Mouse (Mus musculus): Measurements from ENCODE around the gene Sdad1. TPM values are rescaled to one million over a fixed set of nuclear protein-coding genes. Genes with fewer than 3 reads are reported as not detected.
A peak's percentile ranks its signal among the peaks of the same experiment; 100 is the strongest.

Gene Sdad1
- polyA plus RNA-seq, 1 experiment from 2014 or later, result 30.5 TPM

- Histone ChIP-seq H3K9ac (ENCODE audit: low read depth, low read length) (no peak overlapping the region), H3K4me2 (peak overlapping the region; percentile 50), H3K27me3 (ENCODE audit: control insufficient read depth, insufficient read depth, low read length) (no peaks in the 10 kb centered on the region), H3K27ac (ENCODE audit: low read depth, low read length) (no peak overlapping the region), H3K4me3 (ENCODE audit: low read depth, low read length) (no peak overlapping the region), H3K4me1 (ENCODE audit: control insufficient read depth, insufficient read depth, low read length) (no peaks in the 10 kb centered on the region), H3K36me3 (ENCODE audit: control insufficient read depth, insufficient read depth, low read length) (no peaks in the 10 kb centered on the region), H3K9me3 (replicated peaks; ENCODE audit: control insufficient read depth, low read length) (no peaks in the 10 kb centered on the region)
- WGBS (ENCODE audit: insufficient replicate concordance), result 39% methylated on average over 29 of the region's 29 CpGs
- no peak for ATAC-seq (replicated peaks; ENCODE audit: insufficient number of reproducible peaks, low FRiP score, low TSS enrichment)
Observed at GRCm38 (mm10) chr5:92239333-92240232, 70.7 kb downstream of the Sdad1 start.

GRCm38 (mm10) chr5:92234939-92235557, 75.2 kb downstream of the Sdad1 start:
- Histone ChIP-seq H3K9me3 (replicated peaks; ENCODE audit: control insufficient read depth, low read length) (no peaks in the 10 kb centered on the region), H3K27ac (ENCODE audit: low read depth, low read length) (no peak overlapping the region), H3K4me1 (ENCODE audit: control insufficient read depth, insufficient read depth, low read length) (no peaks in the 10 kb centered on the region), H3K36me3 (ENCODE audit: control insufficient read depth, insufficient read depth, low read length) (no peaks in the 10 kb centered on the region), H3K4me2 (no peak overlapping the region), H3K4me3 (ENCODE audit: low read depth, low read length) (no peak overlapping the region), H3K9ac (ENCODE audit: low read depth, low read length) (no peak overlapping the region), H3K27me3 (ENCODE audit: control insufficient read depth, insufficient read depth, low read length) (no peaks in the 10 kb centered on the region)
- no peak for ATAC-seq (replicated peaks; ENCODE audit: insufficient number of reproducible peaks, low FRiP score, low TSS enrichment)
- WGBS (ENCODE audit: insufficient replicate concordance), result 42% methylated on average over 5 of the region's 5 CpGs

Other genes with a start within 250 kb of the Sdad1 start
- 177 and 181 TPM in 2 replicates for gene G3bp2, start 226.8 kb downstream of the Sdad1 start, polyA plus RNA-seq (2014; fragmentation: Nextera tagmentation; extraction: Ambion mirVana)
- gene Uso1, start 172.5 kb downstream of the Sdad1 start, polyA plus RNA-seq (2014; fragmentation: Nextera tagmentation; extraction: Ambion mirVana), result 25.9 and 26.7 TPM in 2 replicates
- gene U90926, start 95.1 kb downstream of the Sdad1 start, polyA plus RNA-seq (2014; fragmentation: Nextera tagmentation; extraction: Ambion mirVana), result not detected in 2 replicates
- 0.26 TPM in 1 of 2 replicates, not detected in the other for gene Ppef2, start 54.2 kb downstream of the Sdad1 start, polyA plus RNA-seq (2014; fragmentation: Nextera tagmentation; extraction: Ambion mirVana)
- 6.9 and 8.4 TPM in 2 replicates for gene Naaa, start 32.3 kb downstream of the Sdad1 start, polyA plus RNA-seq (2014; fragmentation: Nextera tagmentation; extraction: Ambion mirVana)
- gene Cxcl9, start 17.6 kb upstream of the Sdad1 start, polyA plus RNA-seq (2014; fragmentation: Nextera tagmentation; extraction: Ambion mirVana), result not detected in 2 replicates
- gene Art3, start 21.3 kb upstream of the Sdad1 start, polyA plus RNA-seq (2014; fragmentation: Nextera tagmentation; extraction: Ambion mirVana), result 37.0 and 37.6 TPM in 2 replicates
- gene Cxcl10, start 38.4 kb upstream of the Sdad1 start, polyA plus RNA-seq (2014; fragmentation: Nextera tagmentation; extraction: Ambion mirVana), result 0.72 TPM in 1 of 2 replicates, not detected in the other
- 45.7 and 50.7 TPM in 2 replicates for gene Nup54, start 124.7 kb upstream of the Sdad1 start, polyA plus RNA-seq (2014; fragmentation: Nextera tagmentation; extraction: Ambion mirVana)
- gene Scarb2, start 196.4 kb upstream of the Sdad1 start, polyA plus RNA-seq (2014; fragmentation: Nextera tagmentation; extraction: Ambion mirVana), result 11.8 and 12.0 TPM in 2 replicates
- gene Fam47e, start 244.6 kb upstream of the Sdad1 start, polyA plus RNA-seq (2014; fragmentation: Nextera tagmentation; extraction: Ambion mirVana), result not detected in 2 replicates